Mouse (Mus musculus) large intestine, adult 2 months (tissue): ENCODE results near the gene Defb25. TPM values are rescaled to one million over a fixed set of nuclear protein-coding genes. Genes with fewer than 3 reads are reported as not detected.

Source experiments
- DNase-seq: peaks from one replicate; pipeline ENCODE4 v3.0.0-alpha.2; 2012; ENCODE audit warnings: low read depth, low spot score
- WGBS: fragments of 180-500 bp; shearing (Covaris S2); methylation state at CpG from one replicate; pipeline ENCODE4 v1.1.7; 2018; 5-methylcytosine and 5-hydroxymethylcytosine counted together
- polyA plus RNA-seq: library from polyadenylated mRNA; depleted of rRNA; stranded (reverse); fragments of >200 nt; gene quantifications from 2 replicates; pipeline ENCODE4 v1.2.3, GENCODE M21; 2012

Defb25 gene
- polyA plus RNA-seq, 1 experiment = 0.78 TPM

- 34% methylated on average over 3 of the region's 3 CpGs for WGBS
- no peak for DNase-seq
These were observed 6.4 kb upstream of the Defb25 start for GRCm38 (mm10) chr2:152629239-152629638.

GRCm38 (mm10) chr2:152628066-152628465 lies 5.2 kb upstream of the Defb25 start:
- WGBS = 47% methylated on average over 17 of the region's 17 CpGs
- no peak for DNase-seq

- no peak for DNase-seq
- WGBS = 2% methylated on average over 59 of the region's 59 CpGs
These were observed 4.1 kb upstream of the Defb25 start, which contains the start of gene Rem1 for GRCm38 (mm10) chr2:152626774-152627591. Gene Rem1, plus strand, starts transcription at chr2:152626951.

- DNase-seq = no peak
- WGBS = 21% methylated on average over 1 of the region's 1 CpGs
These were observed 2.4 kb upstream of the Defb25 start for GRCm38 (mm10) chr2:152625256-152625655.

- DNase-seq = no peak
- 89% methylated on average over 2 of the region's 2 CpGs for WGBS
These were observed 1.7 kb upstream of the Defb25 start for GRCm38 (mm10) chr2:152624566-152624965.

GRCm38 (mm10) chr2:152622151-152622550 lies 702 bp downstream of the Defb25 start:
- WGBS = 77% methylated on average over 13 of the region's 13 CpGs
- no peak for DNase-seq

GRCm38 (mm10) chr2:152620367-152621134 lies 2.3 kb downstream of the Defb25 start:
- WGBS = 42% methylated on average over 9 of the region's 9 CpGs
- no peak for DNase-seq

GRCm38 (mm10) chr2:152617374-152617773 lies 5.5 kb downstream of the Defb25 start:
- no peak for DNase-seq
- WGBS = 72% methylated on average over 5 of the region's 5 CpGs

- 69% methylated on average over 6 of the region's 6 CpGs for WGBS
These were observed 6.4 kb downstream of the Defb25 start for GRCm38 (mm10) chr2:152616470-152616869.

GRCm38 (mm10) chr2:152615563-152615962 lies 7.3 kb downstream of the Defb25 start:
- DNase-seq = peak; percentile 31
- WGBS = 18% methylated on average over 7 of the region's 7 CpGs

More at GRCm38 (mm10) chr2:152616470-152616869, 6.4 kb downstream of the Defb25 start:
- no peak for DNase-seq

- 64% methylated on average over 7 of the region's 8 CpGs for WGBS
- DNase-seq = no peak
These were observed 10.7 kb downstream of the Defb25 start for GRCm38 (mm10) chr2:152612193-152612592.

- WGBS = 95% methylated on average over 1 of the region's 1 CpGs
- DNase-seq = no peak
These were observed 14.1 kb downstream of the Defb25 start for GRCm38 (mm10) chr2:152608719-152609118.

- no peak for DNase-seq
- 60% methylated on average over 6 of the region's 6 CpGs for WGBS
These were observed 15.1 kb downstream of the Defb25 start for GRCm38 (mm10) chr2:152607746-152608145.

- DNase-seq = no peak
- WGBS = 63% methylated on average over 15 of the region's 15 CpGs
These were observed 18.8 kb downstream of the Defb25 start, which contains the start of gene Defb36 for GRCm38 (mm10) chr2:152604057-152604456. Gene Defb36, plus strand, starts transcription at chr2:152604327.

GRCm38 (mm10) chr2:152601275-152601960 lies 21.4 kb downstream of the Defb25 start:
- no peak for DNase-seq

GRCm38 (mm10) chr2:152600076-152600475 lies 22.8 kb downstream of the Defb25 start:
- no peak for DNase-seq
- WGBS = 78% methylated on average over 6 of the region's 6 CpGs

More at GRCm38 (mm10) chr2:152601275-152601960, 21.4 kb downstream of the Defb25 start:
- WGBS = 67% methylated on average over 4 of the region's 4 CpGs

GRCm38 (mm10) chr2:152599299-152599698 lies 23.6 kb downstream of the Defb25 start, which contains the start of gene Defb45:
Gene Defb45, minus strand, starts transcription at chr2:152599399.
- DNase-seq = no peak
- 34% methylated on average over 7 of the region's 7 CpGs for WGBS

- no peak for DNase-seq
- 24% methylated on average over 6 of the region's 6 CpGs for WGBS
These were observed 33.8 kb downstream of the Defb25 start for GRCm38 (mm10) chr2:152589021-152589420.

GRCm38 (mm10) chr2:152588450-152588849 lies 34.4 kb downstream of the Defb25 start:
- no peak for DNase-seq
- WGBS = 10% methylated on average over 2 of the region's 2 CpGs
